Mouse (Mus musculus): Measurements from ENCODE around the gene Armc12.

DNA sequence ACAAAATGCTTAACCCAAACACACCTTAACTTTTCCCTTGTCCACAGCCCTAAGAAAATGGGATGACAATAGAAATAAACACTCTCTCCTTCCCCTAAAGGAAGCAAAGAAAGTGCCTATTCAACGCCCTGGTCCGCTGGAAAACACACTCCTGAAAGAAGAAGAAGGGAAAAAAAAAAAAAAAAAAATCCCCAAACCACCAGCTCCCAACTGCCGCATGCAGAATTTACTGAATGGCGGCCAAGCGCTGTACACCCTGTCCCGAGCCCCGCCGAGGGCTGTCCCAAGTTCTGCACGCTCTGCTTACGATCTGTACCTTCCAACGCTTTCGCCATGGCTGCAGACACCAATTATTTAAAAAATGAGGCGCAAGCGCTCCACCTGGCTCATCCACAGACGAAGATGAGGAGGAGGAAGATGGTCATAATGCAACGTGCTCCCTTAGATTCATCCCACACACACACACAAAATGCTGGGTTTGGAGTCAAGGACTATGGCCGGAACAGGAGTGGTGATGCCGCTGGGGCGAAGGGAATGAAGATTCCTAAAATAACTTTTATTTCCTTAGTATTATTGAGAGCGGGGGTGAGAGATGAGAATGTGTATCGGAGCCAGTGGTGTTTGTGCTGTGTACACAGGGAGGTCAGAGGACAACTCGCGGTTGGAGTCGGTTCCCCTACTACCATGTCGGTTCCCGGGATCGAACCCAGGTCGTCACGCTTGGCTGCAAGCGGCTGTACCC lies 45.7 kb upstream of the Armc12 start:
- no peak for TF ChIP-seq TAL1 (IDR thresholded peaks at IDR 0.05; ENCODE audit: low read length)
- TF ChIP-seq GATA1 (IDR thresholded peaks at IDR 0.05; ENCODE audit: low read length) = no peak
